Mouse (Mus musculus): ENCODE measurements at regions not wholly inside any gene's neighbourhood (a gene's known extent, or its start where the extent isn't known, plus 50 kb on each side); places are given as distances from the start of the nearest gene placed in this dataset.
"Not testable (repeated sequence)": the region's sequence is repeated elsewhere in the genome, so short reads cannot be mapped to it uniquely, and the experiment has no call there.

- DNase-seq (ENCODE audit: low spot score): no peak
Measured at GRCm38 (mm10) chr14:86197864-86198263, 943.2 kb downstream of the Diaph3 start.

DNA sequence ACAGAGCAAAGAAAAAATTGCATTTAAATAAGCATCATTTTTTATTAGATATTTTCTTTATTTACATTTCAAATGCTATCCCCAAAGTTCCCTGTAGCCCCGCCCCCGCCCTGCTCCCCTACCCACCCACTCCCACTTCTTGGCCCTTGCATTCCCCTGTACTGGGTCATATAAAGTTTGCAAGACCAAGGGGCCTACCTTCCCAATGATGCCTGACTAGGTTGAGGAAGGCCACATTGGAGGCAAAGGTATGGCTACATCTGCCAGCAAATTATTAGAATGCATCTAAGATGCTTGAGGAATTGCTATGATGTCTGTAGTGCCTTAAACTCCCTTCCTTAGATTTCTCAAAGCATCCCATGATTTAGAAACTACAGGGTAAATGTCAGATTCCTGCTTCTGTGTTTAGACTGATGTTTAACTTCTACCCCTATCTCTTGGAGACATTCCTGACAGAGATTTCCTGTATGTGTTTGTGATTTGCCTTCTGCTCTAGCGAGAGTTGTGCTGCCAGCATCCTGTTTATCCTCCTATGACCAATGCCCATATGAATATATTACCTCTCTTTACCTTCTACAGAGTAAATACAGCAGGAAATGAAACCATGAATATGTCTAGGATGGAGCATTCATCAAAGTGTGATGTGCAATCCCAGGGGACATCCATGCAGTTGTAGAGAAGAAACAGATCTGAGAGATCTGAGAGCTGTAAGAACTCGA is 956.2 kb downstream of the Diaph3 start:
- no peak for DNase-seq (ENCODE audit: low spot score)

DNA sequence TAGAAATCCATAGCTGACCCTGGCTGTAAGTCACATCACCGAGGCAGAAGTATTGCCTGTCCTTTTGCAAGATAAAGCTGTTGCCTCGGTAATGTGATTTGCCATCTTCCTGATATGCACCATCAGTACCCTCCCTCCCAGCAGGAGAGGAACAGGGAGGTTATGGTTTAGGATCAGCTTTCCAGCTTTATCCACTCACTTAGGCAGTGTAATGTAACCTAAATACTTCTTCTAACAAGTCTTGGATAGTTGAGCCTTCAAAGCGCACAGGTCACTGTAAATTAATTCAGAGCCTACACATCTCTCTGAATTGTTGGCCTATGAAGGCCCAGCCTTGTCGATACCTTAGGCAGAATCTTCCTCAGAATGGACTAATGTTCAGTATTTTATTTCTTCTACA is 962.5 kb downstream of the Diaph3 start:
- DNase-seq (ENCODE audit: low spot score): no peak

DNA sequence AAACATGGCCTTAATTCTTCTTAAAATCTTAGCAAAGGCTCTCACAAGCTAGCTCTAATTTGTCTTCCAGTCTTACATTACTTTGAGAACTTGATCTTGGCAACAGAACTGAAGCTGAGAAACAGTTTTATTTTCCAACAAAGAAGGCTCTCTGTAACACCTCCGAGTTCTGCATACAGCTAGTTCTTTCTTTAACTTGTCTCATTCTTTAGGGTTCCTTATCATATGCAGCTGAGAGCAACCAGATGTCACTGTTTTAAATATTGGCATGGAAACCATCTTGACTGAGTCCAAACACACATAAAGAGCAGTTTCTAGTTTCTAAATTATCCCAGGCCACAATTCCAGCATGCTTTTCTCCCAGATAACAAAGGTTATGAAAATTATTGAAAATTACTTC is 969.9 kb downstream of the Diaph3 start:
- no peak for DNase-seq (ENCODE audit: low spot score)

- no peak for DNase-seq (ENCODE audit: low spot score)
Measured at GRCm38 (mm10) chr14:86159151-86159550, 981.9 kb downstream of the Diaph3 start.

DNA sequence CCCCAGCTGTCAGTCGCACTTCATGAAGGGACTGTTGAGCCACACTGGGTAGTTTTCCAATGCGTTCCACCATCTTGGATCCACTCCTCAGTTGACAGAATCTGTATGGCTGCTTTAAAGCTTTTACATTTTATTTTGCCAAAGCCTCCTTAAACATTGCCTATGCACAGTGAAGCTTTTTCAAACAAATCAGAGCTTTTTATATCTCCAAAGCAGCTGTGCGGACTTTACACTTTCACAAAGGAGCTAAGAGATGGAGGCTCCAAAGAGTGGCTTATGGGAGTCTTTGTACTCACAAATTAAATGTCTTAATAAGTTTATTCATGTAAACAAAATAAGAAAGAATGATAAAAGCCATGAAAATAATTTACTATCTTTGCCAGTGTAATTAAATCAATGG is 986.3 kb downstream of the Diaph3 start:
- DNase-seq (ENCODE audit: low spot score): no peak

- no peak for DNase-seq (ENCODE audit: low spot score)
Measured at GRCm38 (mm10) chr14:86151276-86151675, 989.8 kb downstream of the Diaph3 start.

GRCm38 (mm10) chr14:86150329-86150866 is 990.6 kb downstream of the Diaph3 start:
- no peak for DNase-seq (ENCODE audit: low spot score)

DNA sequence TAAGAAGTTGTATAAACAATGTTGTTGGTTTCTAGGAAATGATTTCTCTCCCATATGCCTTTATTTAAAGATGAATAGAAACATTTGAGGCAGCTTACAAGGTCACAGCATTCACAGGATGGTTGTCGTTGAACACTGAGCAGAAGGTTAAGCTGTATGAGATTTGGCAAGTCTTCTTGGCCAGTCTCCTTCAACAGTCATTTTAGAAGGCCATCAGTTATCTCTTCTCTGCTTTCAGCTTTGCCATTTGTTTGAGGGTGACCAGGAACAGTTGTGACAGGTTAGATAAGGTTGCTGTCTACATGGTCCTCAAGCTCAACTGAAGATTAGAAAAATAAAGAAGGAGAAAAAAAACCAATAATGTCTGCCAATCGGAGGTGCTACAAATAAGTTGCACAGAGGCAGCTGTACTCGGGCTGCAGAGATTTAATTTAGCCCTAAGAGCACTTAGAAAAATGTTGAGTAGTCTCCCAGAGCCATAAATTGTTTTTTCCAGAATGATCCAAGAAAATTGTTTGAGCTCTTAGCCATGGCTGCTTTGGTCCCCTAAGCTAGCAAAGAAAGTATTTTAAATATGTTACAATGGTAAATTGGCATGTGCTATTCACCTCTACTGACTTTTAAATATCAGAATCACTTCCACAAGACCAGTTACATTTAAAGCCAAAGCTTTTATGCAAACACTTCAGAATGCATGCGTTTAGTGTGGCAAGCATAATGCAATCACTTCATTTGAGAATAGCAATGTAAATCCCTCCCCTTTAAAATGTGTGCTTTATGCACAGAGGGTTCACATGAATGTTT is 1025.6 kb downstream of the Diaph3 start:
- no peak for DNase-seq (ENCODE audit: low spot score)

- no peak for DNase-seq (ENCODE audit: low spot score)
Measured at GRCm38 (mm10) chr14:86101497-86101896, 1039.5 kb downstream of the Diaph3 start.

DNA sequence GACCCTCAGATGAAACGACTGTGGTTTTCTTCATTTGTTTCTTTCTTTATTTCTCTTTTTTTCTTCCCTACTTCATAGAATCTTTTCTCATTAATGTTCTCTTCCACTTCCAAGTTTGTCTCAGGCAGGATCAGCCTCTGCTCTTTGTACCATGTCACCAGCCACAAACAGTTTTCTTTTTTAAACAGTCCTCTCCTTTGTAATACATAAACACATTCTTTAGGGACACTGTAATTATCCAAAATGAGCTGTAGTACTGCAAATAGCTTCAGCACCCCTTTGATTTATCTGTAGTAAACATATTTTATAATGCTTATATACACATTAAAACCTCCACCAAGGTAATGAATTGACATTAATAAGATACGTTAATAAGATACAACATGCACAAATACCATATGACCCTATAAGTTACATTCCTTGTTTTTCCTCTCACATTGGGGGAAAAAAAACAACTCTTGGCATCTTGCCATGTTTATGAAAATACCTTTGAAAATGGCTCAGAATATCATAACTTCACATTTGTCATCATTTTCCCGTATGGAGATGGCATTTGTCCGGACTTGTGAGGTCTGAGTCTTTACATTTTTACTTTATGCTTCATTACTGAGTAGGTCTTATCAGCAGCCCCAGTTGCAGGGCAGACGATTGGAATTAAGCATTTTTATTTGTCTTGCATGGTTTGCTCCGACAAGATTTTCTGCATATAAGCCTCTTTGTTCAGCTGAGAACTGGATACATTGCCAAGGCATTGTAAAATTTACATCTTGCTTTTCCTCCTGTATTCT is 1070.5 kb downstream of the Diaph3 start:
- DNase-seq (ENCODE audit: low spot score): no peak

DNA sequence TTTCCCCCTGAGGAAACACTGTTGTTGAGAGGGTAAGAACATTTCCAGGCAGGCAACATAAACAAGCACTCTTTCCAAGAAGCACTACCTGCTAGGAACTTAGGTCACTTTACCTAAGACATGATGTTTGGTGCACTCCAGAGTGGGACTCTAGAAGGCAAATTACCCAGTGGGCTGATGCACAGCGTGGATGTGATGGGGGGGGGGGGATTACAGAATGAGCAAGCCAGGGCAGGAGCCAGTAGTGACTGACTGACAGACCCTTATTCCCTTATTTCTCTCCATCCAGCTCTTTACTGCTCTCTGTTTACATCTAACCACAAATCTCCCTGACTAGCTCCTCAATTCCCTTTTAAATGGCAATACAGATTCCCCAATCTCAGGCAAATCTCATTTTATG is 1071.7 kb downstream of the Diaph3 start:
- DNase-seq (ENCODE audit: low spot score): no peak

GRCm38 (mm10) chr14:86067743-86068142 is 1073.3 kb downstream of the Diaph3 start:
- DNase-seq (ENCODE audit: low spot score): no peak

DNA sequence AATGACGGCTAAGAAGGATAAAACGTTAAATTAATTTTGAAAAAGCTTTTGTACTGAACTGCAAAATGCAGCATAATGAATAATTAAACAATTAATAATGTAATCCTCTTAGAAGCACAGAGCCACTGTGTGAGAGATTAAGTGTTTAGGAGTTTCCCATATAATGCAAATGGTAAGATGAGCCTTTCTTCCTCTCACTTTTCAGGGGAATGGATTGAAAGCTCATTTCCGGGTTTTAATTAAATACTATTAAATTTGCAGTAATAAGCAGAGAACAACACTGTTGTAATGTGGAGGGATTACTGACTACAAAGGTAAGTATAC is 1077.5 kb downstream of the Diaph3 start:
- no peak for DNase-seq (ENCODE audit: low spot score)

- peak; percentile 27 for DNase-seq (ENCODE audit: low spot score)
Measured at GRCm38 (mm10) chr14:86062885-86063619, 1078.0 kb downstream of the Diaph3 start.

- no peak for DNase-seq (ENCODE audit: low spot score)
Measured at GRCm38 (mm10) chr14:86056991-86057390, 1084.0 kb downstream of the Diaph3 start.

DNA sequence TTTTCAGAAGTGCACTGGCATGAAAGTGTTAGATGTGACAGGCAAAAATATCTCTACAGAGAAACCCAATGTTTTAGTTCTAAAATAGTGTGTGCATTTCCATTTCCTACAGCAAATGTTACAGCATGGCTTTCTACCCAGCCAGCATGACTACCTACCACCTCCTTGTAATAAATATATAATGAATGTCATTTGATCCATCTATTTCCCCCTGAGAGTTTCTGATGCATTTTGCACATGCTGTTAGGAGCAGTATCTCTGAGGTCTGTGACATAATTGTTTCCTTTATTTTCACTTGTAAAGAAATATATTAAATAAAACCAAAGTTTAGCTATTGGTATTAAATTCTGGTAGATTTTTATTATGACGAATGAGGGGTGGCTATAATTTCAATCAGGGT is 1086.4 kb downstream of the Diaph3 start:
- DNase-seq (ENCODE audit: low spot score): no peak

DNA sequence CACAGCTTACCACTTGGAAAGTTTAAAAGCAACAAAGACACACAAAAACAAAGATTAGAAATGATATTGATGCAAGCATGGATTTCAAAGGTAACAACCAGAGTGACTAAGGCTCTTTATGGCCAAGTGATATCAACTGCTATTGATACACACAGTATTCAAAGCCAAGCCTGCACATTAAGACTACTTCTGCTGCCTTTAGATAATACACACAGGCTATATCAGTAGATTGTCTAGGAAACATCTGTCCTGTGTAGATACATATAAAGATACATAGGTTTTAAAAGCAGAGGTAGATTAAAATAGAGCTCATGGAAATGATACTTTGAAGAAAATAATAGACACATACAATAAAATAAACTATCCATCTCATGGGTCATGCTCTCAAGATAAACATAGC is 1111.6 kb downstream of the Diaph3 start:
- no peak for DNase-seq (ENCODE audit: low spot score)

DNA sequence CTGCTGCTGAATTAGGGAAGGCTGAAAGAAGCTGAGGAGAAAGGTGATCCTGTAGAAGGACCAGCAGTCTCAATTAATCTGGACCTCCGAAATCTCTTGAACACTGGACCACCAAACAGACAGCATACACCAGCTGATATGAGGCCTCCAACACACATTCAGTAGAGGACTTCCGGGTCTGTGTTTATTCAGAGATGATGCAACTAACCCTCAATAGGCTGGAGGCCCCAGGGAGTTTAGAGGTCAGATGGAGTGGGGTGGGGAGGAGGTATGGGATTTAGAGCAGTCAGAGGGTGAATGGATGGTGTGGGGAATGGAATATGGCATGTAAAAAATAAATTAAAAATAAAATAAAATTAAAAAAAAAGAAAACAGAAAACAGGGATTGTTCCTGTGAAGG is 1123.4 kb downstream of the Diaph3 start:
- DNase-seq (ENCODE audit: low spot score): not testable (repeated sequence)

All from embryo, embryonic 10 days (tissue).